Mouse (Mus musculus) adrenal gland, adult (tissue): ENCODE results near the gene Atg16l2.
A peak's percentile ranks its signal among the peaks of the same experiment; 100 is the strongest.

Experiments
- DNase-seq, 2 experiments: peaks; one replicate each; pipeline ENCODE4 v3.0.0; 2022 to 2023; ENCODE audit warnings: low spot score in 1 of 2; ENCODE audit not compliant: inconsistent age in 2 of 2

Gene Atg16l2

GRCm38 (mm10) chr7:101231458-101231857, 70.6 kb downstream of the Atg16l2 start:
- peak in 1 of 2 experiments; percentile 70 for DNase-seq

- peak in 1 of 2 experiments; percentile 41 for DNase-seq
Observed at GRCm38 (mm10) chr7:101229336-101229735, 72.7 kb downstream of the Atg16l2 start.

- no peak for DNase-seq
Observed at GRCm38 (mm10) chr7:101223501-101223900, 78.5 kb downstream of the Atg16l2 start.

GRCm38 (mm10) chr7:101216724-101217123, 85.3 kb downstream of the Atg16l2 start:
- DNase-seq: no peak

GRCm38 (mm10) chr7:101213515-101214263, 88.4 kb downstream of the Atg16l2 start:
- no peak for DNase-seq
